Mouse (Mus musculus) liver, embryonic 12.5 days (tissue): Measurements from ENCODE around the gene Ppp6r2. TPM values are rescaled to one million over a fixed set of nuclear protein-coding genes. Genes with fewer than 3 reads are reported as not detected.
A peak's percentile ranks its signal among the peaks of the same experiment; 100 is the strongest.

Source experiments
- ATAC-seq: fragments of 200-750 bp; cut with Nextera tagmentation; 2 replicates; pipeline ENCODE4 v1.8.0; 2017; ENCODE audit warnings: moderate number of reproducible peaks, mild to moderate bottlenecking, moderate library complexity
- H3K27ac ChIP-seq: fragments of 300-500 bp; sonication (generic); 2 replicates; pipeline ENCODE4 v1.5.1; 2016; ENCODE audit warnings: mild to moderate bottlenecking
- H3K27me3 ChIP-seq: fragments of 300-500 bp; sonication (generic); replicated peaks from 2 replicates; pipeline ENCODE4 v1.6.1; 2016; ENCODE audit warnings: mild to moderate bottlenecking, moderate library complexity
- H3K36me3 ChIP-seq: fragments of 300-500 bp; sonication (generic); 2 replicates; pipeline ENCODE4 v1.6.1; 2016; ENCODE audit warnings: mild to moderate bottlenecking, moderate library complexity
- H3K4me1 ChIP-seq: fragments of 300-500 bp; sonication (generic); 2 replicates; pipeline ENCODE4 v1.6.1; 2016
- H3K4me2 ChIP-seq: fragments of 300-500 bp; sonication (generic); 2 replicates; pipeline ENCODE4 v1.6.1; 2016; ENCODE audit warnings: mild to moderate bottlenecking, moderate library complexity
- H3K4me3 ChIP-seq: fragments of 300-500 bp; sonication (generic); 2 replicates; pipeline ENCODE4 v1.5.1; 2016; ENCODE audit warnings: mild to moderate bottlenecking, moderate library complexity
- H3K9ac ChIP-seq: fragments of 300-500 bp; sonication (generic); 2 replicates; pipeline ENCODE4 v1.6.1; 2016; ENCODE audit warnings: mild to moderate bottlenecking, moderate library complexity
- H3K9me3 ChIP-seq: fragments of 300-500 bp; sonication (generic); replicated peaks from 2 replicates; pipeline ENCODE4 v1.6.1; 2016; ENCODE audit warnings: mild to moderate bottlenecking, moderate library complexity
- WGBS: fragments of 180-500 bp; shearing (Covaris S2); methylation state at CpG from one replicate; pipeline ENCODE4 v1.1.7; 2016; ENCODE audit not compliant: insufficient replicate concordance; 5-methylcytosine and 5-hydroxymethylcytosine counted together
- polyA plus RNA-seq: library from polyadenylated mRNA; unstranded; fragments of >200 nt; fragmentation: Nextera tagmentation; extraction: Ambion mirVana; gene quantifications from 2 replicates; pipeline ENCODE4 v1.2.1, GENCODE M21; 2016

Gene Ppp6r2
- polyA plus RNA-seq, 1 experiment from 2014 or later = 21.4 TPM

GRCm38 (mm10) chr15:89184141-89184936 lies 27.0 kb upstream of the Ppp6r2 start:
- no peak overlapping the region for H3K9ac ChIP-seq
- no peak overlapping the region for H3K4me3 ChIP-seq
- H3K27me3 ChIP-seq = peaks cover 35% of the 10 kb centered on the region
- H3K27ac ChIP-seq = no peak overlapping the region
- peaks cover 31% of the 10 kb centered on the region for H3K36me3 ChIP-seq
- H3K4me1 ChIP-seq = peaks cover 33% of the 10 kb centered on the region
- 65% methylated on average over 5 of the region's 5 CpGs for WGBS
- no peaks in the 10 kb centered on the region for H3K9me3 ChIP-seq
- ATAC-seq = no peak
- no peak overlapping the region for H3K4me2 ChIP-seq

- peaks cover 32% of the 10 kb centered on the region for H3K36me3 ChIP-seq
- peaks cover 28% of the 10 kb centered on the region for H3K4me1 ChIP-seq
- ATAC-seq = no peak
- H3K27me3 ChIP-seq = peaks cover 30% of the 10 kb centered on the region
- no peak overlapping the region for H3K27ac ChIP-seq
- no peak overlapping the region for H3K4me2 ChIP-seq
- no peaks in the 10 kb centered on the region for H3K9me3 ChIP-seq
- H3K9ac ChIP-seq = no peak overlapping the region
- WGBS = 75% methylated on average over 5 of the region's 5 CpGs
- no peak overlapping the region for H3K4me3 ChIP-seq
These were observed 26.5 kb upstream of the Ppp6r2 start for GRCm38 (mm10) chr15:89184937-89185227.

GRCm38 (mm10) chr15:89195261-89195681 lies 16.1 kb upstream of the Ppp6r2 start:
- peak overlapping the region; percentile 91 for H3K9ac ChIP-seq
- no peak for ATAC-seq
- H3K9me3 ChIP-seq = no peaks in the 10 kb centered on the region
- peak overlapping the region; percentile 85 for H3K4me3 ChIP-seq
- H3K27me3 ChIP-seq = no peaks in the 10 kb centered on the region
- H3K27ac ChIP-seq = peak overlapping the region; percentile 98
- WGBS = 25% methylated on average over 6 of the region's 6 CpGs
- peaks cover 6% of the 10 kb centered on the region; the same call in 1 of the 2 replicates for H3K36me3 ChIP-seq
- peaks cover 22% of the 10 kb centered on the region for H3K4me1 ChIP-seq
- H3K4me2 ChIP-seq = peak overlapping the region; percentile 90

- peak; percentile 92 for ATAC-seq
- H3K4me3 ChIP-seq = peak overlapping the region; percentile 85
- no peaks in the 10 kb centered on the region for H3K27me3 ChIP-seq
- peaks cover 22% of the 10 kb centered on the region for H3K4me1 ChIP-seq
- peak overlapping the region; percentile 98 for H3K27ac ChIP-seq
- H3K4me2 ChIP-seq = peak overlapping the region; percentile 90
- 2% methylated on average over 25 of the region's 25 CpGs for WGBS
- 0 out of 2 replicates have a peak, but pooled peaks cover under 1% of the 10 kb centered on the region for H3K36me3 ChIP-seq
- H3K9ac ChIP-seq = peak overlapping the region; percentile 91
- H3K9me3 ChIP-seq = no peaks in the 10 kb centered on the region
These were observed 15.6 kb upstream of the Ppp6r2 start for GRCm38 (mm10) chr15:89195690-89196312.

- Histone ChIP-seq H3K27ac (peak within 1 kb of the TSS; percentile 98), H3K4me3 (peak within 1 kb of the TSS; percentile 85), H3K4me1 (peaks cover 22% of the 10 kb centered on the region), H3K9ac (peak within 1 kb of the TSS; percentile 91), H3K36me3 (no peaks in the 10 kb centered on the region), H3K9me3 (no peaks in the 10 kb centered on the region), H3K27me3 (no peaks in the 10 kb centered on the region), H3K4me2 (peak within 1 kb of the TSS; percentile 90)
- peak; percentile 98 for ATAC-seq
- WGBS = 0% methylated on average over 38 of the region's 38 CpGs
These were observed 15.0 kb upstream of the Ppp6r2 start, which contains the start of gene Dennd6b for GRCm38 (mm10) chr15:89196313-89196706. Gene Dennd6b, minus strand, starts transcription at chr15:89196496.

GRCm38 (mm10) chr15:89197056-89197455 lies 14.3 kb upstream of the Ppp6r2 start:
- H3K9me3 ChIP-seq = peaks cover 4% of the 10 kb centered on the region
- 72% methylated on average over 15 of the region's 15 CpGs for WGBS
- H3K4me2 ChIP-seq = peak overlapping the region; percentile 90
- H3K27ac ChIP-seq = no peak overlapping the region; the same call in 1 of the 2 replicates
- ATAC-seq = no peak
- H3K4me3 ChIP-seq = peak overlapping the region; percentile 85
- peaks cover 22% of the 10 kb centered on the region for H3K4me1 ChIP-seq
- H3K36me3 ChIP-seq = no peaks in the 10 kb centered on the region
- no peaks in the 10 kb centered on the region for H3K27me3 ChIP-seq
- H3K9ac ChIP-seq = peak overlapping the region; percentile 91; the same call in 1 of the 2 replicates

- WGBS = 77% methylated on average over 4 of the region's 4 CpGs
- Histone ChIP-seq H3K9ac (no peak overlapping the region), H3K9me3 (peaks cover 14% of the 10 kb centered on the region), H3K4me1 (peaks cover 24% of the 10 kb centered on the region), H3K4me2 (no peak overlapping the region), H3K36me3 (no peaks in the 10 kb centered on the region), H3K27ac (no peak overlapping the region), H3K4me3 (no peak overlapping the region), H3K27me3 (no peaks in the 10 kb centered on the region)
- no peak for ATAC-seq
These were observed 3.9 kb upstream of the Ppp6r2 start for GRCm38 (mm10) chr15:89207457-89207856.

GRCm38 (mm10) chr15:89209886-89210761 lies 1.2 kb upstream of the Ppp6r2 start:
- peak overlapping the region; percentile 92 for H3K4me3 ChIP-seq
- H3K4me1 ChIP-seq = peaks cover 51% of the 10 kb centered on the region
- H3K27me3 ChIP-seq = no peaks in the 10 kb centered on the region
- 20% methylated on average over 22 of the region's 22 CpGs for WGBS
- H3K4me2 ChIP-seq = peak overlapping the region; percentile 82
- peak overlapping the region; percentile 98 for H3K27ac ChIP-seq
- no peak for ATAC-seq
- no peaks in the 10 kb centered on the region for H3K9me3 ChIP-seq
- no peaks in the 10 kb centered on the region for H3K36me3 ChIP-seq
- H3K9ac ChIP-seq = peak overlapping the region; percentile 68

- peak overlapping the region; percentile 99 for H3K9ac ChIP-seq
- no peaks in the 10 kb centered on the region for H3K9me3 ChIP-seq
- H3K27me3 ChIP-seq = no peaks in the 10 kb centered on the region
- ATAC-seq = peak; percentile 63
- peak overlapping the region; percentile 98 for H3K27ac ChIP-seq
- peak overlapping the region; percentile 82 for H3K4me2 ChIP-seq
- H3K4me1 ChIP-seq = peaks cover 67% of the 10 kb centered on the region
- peak overlapping the region; percentile 92 for H3K4me3 ChIP-seq
- 1% methylated on average over 35 of the region's 35 CpGs for WGBS
- peaks cover 16% of the 10 kb centered on the region for H3K36me3 ChIP-seq
These were observed 536 bp downstream of the Ppp6r2 start for GRCm38 (mm10) chr15:89211716-89212461.

- Histone ChIP-seq H3K27me3 (no peaks in the 10 kb centered on the region), H3K27ac (peak overlapping the region; percentile 98), H3K9ac (peak overlapping the region; percentile 99), H3K36me3 (peaks cover 20% of the 10 kb centered on the region), H3K4me3 (peak overlapping the region; percentile 92), H3K4me1 (peaks cover 70% of the 10 kb centered on the region), H3K9me3 (no peaks in the 10 kb centered on the region), H3K4me2 (peak overlapping the region; percentile 82)
- no peak for ATAC-seq
- WGBS = 54% methylated on average over 6 of the region's 6 CpGs
These were observed 1.1 kb downstream of the Ppp6r2 start for GRCm38 (mm10) chr15:89212495-89212894.

GRCm38 (mm10) chr15:89213517-89213916 lies 2.2 kb downstream of the Ppp6r2 start:
- no peak for ATAC-seq
- no peaks in the 10 kb centered on the region for H3K27me3 ChIP-seq
- H3K4me1 ChIP-seq = peaks cover 73% of the 10 kb centered on the region
- H3K4me2 ChIP-seq = peak overlapping the region; percentile 82
- H3K27ac ChIP-seq = peak overlapping the region; percentile 98
- peak overlapping the region; percentile 92 for H3K4me3 ChIP-seq
- no peaks in the 10 kb centered on the region for H3K9me3 ChIP-seq
- 45% methylated on average over 3 of the region's 3 CpGs for WGBS
- peak overlapping the region; percentile 63 for H3K9ac ChIP-seq
- peaks cover 24% of the 10 kb centered on the region for H3K36me3 ChIP-seq
